Mouse (Mus musculus): ENCODE data around the gene Heg1. TPM values are rescaled to one million over a fixed set of nuclear protein-coding genes. Genes with fewer than 3 reads are reported as not detected.
A peak's percentile ranks its signal among the peaks of the same experiment; 100 is the strongest.

The Heg1 gene
- polyA plus RNA-seq, 2 experiments from 2014 or later: 21.1 to 31.1 TPM

DNA sequence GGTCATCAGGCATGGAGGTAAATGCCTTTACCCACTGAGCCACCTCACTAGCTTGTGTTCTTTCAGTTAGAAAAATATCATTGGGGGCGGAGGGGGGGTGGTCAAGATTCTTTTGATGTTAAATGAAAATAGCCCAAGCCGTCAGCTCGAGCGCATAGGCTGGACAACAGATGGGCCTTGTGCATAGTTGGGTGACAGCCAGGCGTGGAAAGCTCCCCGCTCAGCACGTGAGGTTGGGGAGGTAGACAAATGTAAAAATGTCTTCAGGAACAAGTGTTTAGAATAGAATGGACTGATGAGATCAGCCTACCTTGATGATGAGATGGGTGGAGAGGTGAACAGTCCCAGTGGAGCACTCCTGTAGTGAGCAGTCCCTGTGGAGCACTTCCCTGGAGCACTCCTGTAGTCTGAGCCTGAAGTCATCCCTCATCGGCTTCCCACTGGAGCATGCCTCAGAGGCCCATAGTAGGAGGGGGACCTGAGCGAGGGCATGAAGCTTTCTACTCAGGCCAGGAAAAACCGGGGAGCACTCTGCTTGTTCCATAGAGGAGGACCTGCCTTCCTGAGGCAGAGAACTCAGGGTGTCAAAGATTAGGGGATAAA, 62.0 kb downstream of the Heg1 start:
- no peak for ATAC-seq

- peak; percentile 64 for ATAC-seq
These were observed 63.3 kb downstream of the Heg1 start for GRCm38 (mm10) chr16:33747346-33747954.

GRCm38 (mm10) chr16:33747994-33748393, 63.8 kb downstream of the Heg1 start:
- no peak for ATAC-seq

DNA sequence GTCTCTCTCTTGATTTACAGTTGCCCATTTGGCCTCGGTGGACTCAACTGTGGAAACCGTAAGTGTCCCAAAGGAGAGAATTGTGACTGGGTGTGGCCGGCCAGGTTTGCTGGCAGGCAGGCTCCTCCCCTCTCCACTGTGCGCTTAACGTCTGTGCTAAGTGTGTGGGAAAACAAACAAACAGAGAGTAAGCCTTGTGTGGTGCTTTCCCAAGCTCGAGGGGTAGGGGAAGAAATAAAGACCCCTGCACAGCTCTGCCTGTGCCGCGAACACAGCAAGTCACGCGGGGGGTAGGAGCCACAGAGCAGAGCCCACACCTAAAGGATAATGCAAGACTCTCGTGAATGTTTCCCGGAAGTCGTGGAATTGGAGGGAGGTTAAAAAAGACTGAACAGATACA, 67.0 kb downstream of the Heg1 start:
- ATAC-seq: peak; percentile 17

DNA sequence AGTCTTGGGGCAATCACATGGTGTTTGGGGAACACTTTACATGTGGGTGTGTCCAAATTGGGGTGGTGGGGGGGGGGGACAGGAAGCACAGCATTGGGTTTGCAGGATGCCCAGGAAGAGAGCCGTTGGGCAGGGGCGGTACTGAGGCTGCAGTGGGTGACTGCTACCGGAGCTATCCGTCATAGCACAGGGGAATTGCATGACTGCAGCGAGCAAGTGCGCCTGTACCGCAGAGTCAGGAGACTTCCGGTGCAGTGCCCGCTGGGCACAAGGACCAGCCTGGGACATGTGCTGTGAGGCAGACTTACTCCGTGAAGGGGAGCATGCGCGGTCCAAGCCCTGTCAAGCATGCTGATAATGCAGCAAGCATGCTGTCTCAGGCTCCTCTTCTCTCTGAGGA, 67.4 kb downstream of the Heg1 start:
- peak; percentile 82 for ATAC-seq

DNA sequence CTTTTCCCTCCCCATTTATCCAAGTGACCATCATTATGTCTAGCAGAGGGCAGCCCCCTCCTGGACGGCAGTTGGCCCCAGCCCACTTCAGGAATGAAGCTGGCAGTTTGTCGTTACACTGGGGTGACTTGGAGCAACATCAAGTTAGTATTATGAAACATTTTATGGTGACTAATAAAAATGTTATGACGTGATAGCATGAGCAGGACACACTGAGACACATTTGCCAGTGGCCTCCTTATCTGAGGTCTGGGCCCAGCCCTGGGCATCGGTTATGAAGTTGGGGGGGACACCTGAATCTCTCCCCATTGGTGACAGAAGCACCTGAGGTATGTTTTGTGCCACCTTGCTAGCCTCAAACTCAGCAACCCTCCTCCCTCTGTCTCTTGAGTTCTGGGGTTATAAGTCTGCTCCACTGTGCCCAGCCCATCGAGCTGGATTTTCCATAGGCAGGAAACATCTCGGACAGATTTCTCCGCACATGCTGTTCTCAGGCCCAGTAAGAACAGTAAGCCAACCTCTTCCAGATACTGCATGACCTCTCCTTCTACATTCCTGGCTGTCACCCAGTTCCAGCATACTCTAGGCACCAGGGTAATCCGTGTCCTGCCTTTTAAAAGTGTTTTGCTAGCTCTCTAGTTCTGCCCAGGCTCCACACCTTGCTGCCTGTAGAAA, 68.9 kb downstream of the Heg1 start:
- ATAC-seq: no peak

DNA sequence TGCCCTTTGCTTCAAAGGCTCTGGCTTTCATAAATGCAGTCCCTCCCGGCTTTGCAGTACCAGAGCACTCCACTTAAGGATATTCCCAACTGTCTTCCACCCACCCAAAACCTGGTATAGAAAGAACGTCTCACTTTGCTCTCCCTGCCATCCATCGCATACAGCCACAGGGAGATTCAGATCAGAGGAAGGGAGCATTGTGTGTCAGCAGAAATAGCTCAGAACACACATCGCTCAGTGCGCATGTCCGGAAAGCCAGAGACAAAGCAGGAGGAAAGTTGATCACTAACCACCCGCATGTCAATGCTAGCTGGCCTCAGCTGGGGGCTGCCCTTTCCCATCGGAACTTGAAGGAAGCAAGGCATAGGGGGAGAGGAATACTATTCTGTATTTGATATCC, 71.1 kb downstream of the Heg1 start:
- ATAC-seq: peak; percentile 30

DNA sequence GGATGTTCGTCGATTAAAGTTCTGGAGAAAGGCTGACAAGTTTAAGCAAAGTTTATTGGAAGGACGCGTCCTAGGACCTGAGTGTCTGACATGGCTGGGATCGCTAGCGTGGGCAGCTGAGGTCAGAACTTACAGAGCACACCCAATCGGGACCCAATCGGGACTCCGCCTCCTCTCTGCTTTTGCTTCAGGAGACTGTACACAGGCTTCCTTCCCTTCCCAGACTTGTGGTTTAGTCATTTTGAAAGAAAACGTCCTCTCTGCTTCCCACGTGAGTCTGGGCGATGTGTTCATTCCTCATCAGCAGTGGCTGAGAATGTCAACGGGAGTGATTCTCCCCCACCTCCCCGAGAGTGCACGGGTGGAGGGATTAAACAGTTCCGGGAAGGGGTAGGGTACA, 71.8 kb downstream of the Heg1 start:
- no peak for ATAC-seq

GRCm38 (mm10) chr16:33756396-33756795, 72.2 kb downstream of the Heg1 start:
- no peak for ATAC-seq

- ATAC-seq: no peak
These were observed 75.0 kb downstream of the Heg1 start for GRCm38 (mm10) chr16:33759207-33759606.

GRCm38 (mm10) chr16:33760542-33760941, 76.4 kb downstream of the Heg1 start:
- ATAC-seq: no peak

DNA sequence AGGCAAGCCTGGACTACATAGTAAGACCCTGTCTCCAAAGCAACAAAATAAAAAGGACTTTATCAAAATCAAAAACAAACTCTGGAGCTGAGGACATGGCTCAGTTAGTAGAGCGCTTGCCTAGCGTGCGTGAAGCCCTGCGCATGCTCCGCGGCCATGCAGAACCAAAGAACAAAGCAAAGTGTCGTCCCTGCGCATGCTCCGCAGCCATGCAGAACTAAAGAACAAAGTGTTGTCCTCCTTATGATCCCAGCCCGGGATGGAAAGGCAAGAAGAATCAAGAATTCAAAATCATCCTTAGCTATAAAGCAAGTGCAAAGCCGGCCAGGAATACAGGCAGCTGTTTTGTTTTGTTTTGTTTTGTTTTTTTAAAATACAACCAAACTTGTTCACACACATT, 76.8 kb downstream of the Heg1 start:
- ATAC-seq: no peak

DNA sequence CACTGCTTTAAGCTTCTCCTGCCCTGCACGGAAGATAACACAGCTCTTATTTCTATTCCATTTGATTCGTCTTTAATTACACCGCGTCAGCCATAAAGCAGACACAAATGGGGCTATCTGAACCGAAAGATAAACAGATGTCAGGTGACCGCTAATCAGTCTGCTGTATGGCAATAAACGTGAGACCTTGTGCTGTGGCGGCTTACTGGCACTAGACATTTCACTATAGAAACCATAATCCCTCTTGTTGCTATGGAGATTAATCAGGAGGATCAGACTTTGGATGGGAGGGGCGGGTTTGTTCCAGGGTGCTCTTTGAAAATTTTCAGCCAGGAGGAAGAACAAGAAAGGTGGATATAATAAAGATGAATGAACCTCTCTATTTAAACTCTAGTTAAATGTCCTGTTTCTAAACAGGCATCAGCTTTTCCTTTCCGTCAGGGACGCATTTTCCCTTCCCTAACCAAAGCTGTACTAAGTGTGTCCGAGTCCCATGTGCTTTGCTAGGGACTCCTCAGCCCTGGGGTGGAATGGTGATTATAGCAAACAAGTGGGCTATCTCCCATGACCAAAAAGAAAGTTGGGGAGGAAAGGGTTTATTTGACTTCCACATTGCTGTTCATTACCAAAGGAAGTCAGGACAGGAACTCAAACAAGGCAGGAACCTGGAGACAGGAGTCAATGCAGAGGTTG, 80.5 kb downstream of the Heg1 start:
- ATAC-seq: no peak

DNA sequence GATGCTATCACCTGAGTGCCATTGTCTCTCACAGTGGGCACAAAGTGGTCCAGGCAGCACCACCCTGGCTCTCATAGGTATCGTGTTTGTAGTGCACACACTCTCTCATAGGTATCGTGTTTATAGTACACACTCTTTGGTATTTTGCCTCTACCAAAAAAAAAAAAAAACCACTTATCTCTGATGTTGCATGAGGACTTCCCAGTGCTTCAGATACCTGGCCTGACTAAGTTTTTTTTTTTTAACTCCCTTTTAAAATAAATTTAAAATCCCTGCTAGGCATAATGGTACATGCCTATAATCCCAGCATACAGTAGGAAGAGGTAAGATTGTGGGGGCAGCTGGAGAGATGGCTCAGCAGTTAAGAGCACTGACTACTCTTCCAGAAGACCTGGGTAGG, 81.3 kb downstream of the Heg1 start:
- ATAC-seq: no peak

GRCm38 (mm10) chr16:33766309-33766708, 82.1 kb downstream of the Heg1 start:
- ATAC-seq: no peak

DNA sequence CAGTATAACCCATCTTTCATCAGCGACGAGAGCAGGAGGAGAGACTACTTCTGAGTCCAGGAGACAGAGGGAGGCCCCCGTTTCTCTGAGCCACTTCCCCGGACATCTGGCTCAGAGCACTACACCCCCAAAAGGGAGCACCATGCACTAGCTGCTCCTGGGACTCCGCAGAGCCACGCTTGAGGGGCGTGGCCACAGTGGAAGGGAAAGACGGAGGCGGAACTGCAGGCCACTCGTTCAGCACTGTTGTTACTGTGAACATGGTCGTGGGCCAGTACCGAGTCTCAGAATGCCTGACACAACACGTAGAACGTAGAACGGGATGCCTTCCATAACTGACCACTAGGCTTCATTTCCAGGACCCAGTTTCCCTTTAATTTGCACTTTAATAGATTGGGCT, 82.6 kb downstream of the Heg1 start:
- ATAC-seq: no peak

- no peak for ATAC-seq
These were observed 84.5 kb downstream of the Heg1 start for GRCm38 (mm10) chr16:33768491-33769278.

GRCm38 (mm10) chr16:33769848-33770247, 85.7 kb downstream of the Heg1 start:
- peak; percentile 96 for ATAC-seq

- no peak for ATAC-seq
These were observed 86.7 kb downstream of the Heg1 start for GRCm38 (mm10) chr16:33770778-33771454.

GRCm38 (mm10) chr16:33772809-33773208, 88.6 kb downstream of the Heg1 start:
- ATAC-seq: no peak

GRCm38 (mm10) chr16:33774972-33775371, 90.8 kb downstream of the Heg1 start:
- ATAC-seq: no peak

- ATAC-seq: no peak
These were observed 91.7 kb downstream of the Heg1 start for GRCm38 (mm10) chr16:33775733-33776335.

All from CD4-positive, CD25-positive, alpha-beta regulatory T cell, adult 4 months (primary cell).